Mouse (Mus musculus) megakaryocyte, embryonic 14.5 days (primary cell): ENCODE results near the gene Ptpro.

ENCODE experiments used
- FLI1 ChIP-seq: IDR thresholded peaks from 2 replicates; pipeline ENCODE4 v1.6.1; 2012; ENCODE audit warnings: low read length, inconsistent platforms, mixed read lengths
- GATA1 ChIP-seq: IDR thresholded peaks from 3 replicates; pipeline ENCODE4 v1.6.1; 2012; ENCODE audit warnings: mixed read lengths, low read length, inconsistent platforms, borderline replicate concordance

- TF ChIP-seq GATA1: no peak
- TF ChIP-seq FLI1: no peak
Observed at GRCm38 (mm10) chr6:137487443-137487842, 235.3 kb downstream of the Ptpro start.
